Mouse (Mus musculus): ENCODE data around the gene Msh2. TPM values are rescaled to one million over a fixed set of nuclear protein-coding genes. Genes with fewer than 3 reads are reported as not detected.
"Not testable (repeated sequence)": the region's sequence is repeated elsewhere in the genome, so short reads cannot be mapped to it uniquely, and the experiment has no call there.

Msh2 gene
- total and polyA plus RNA-seq, 2 experiments from 2014 or later: 24.5 to 45.3 TPM

- Histone ChIP-seq H3K4me1 (ENCODE audit: insufficient read depth, low read length) (no peaks in the 10 kb centered on the region), H3K27ac (no peak overlapping the region), H3K4me3 (ENCODE audit: low read length) (no peak overlapping the region), H3K27me3 (ENCODE audit: insufficient read depth, low read length) (peaks cover 11% of the 10 kb centered on the region; the same call in 1 of the 2 replicates), H3K9me3 (ENCODE audit: low read length) (no peaks in the 10 kb centered on the region), H3K9ac (replicated peaks; ENCODE audit: low read length) (no peak overlapping the region), H3K4me2 (ENCODE audit: low read depth, low read length) (no peak overlapping the region), H3K36me3 (ENCODE audit: insufficient read depth, low read length) (no peaks in the 10 kb centered on the region)
- DNase-seq (ENCODE audit: low spot score) (no peak), ATAC-seq (no peak)
- WGBS: 74% methylated on average over 12 of the region's 12 CpGs
- no peak for TF ChIP-seq CTCF (IDR thresholded peaks at IDR 0.05; ENCODE audit: low read depth)
These were observed 31.1 kb upstream of the Msh2 start for GRCm38 (mm10) chr17:87641006-87641405.

GRCm38 (mm10) chr17:87642744-87643143 is 29.4 kb upstream of the Msh2 start:
- DNase-seq (ENCODE audit: low spot score): no peak
- Histone ChIP-seq H3K27ac (no peak overlapping the region), H3K9ac (replicated peaks; ENCODE audit: low read length) (no peak overlapping the region), H3K4me2 (ENCODE audit: low read depth, low read length) (no peak overlapping the region), H3K27me3 (ENCODE audit: insufficient read depth, low read length) (no peaks in the 10 kb centered on the region; the same call in 1 of the 2 replicates), H3K4me3 (ENCODE audit: low read length) (no peak overlapping the region), H3K9me3 (ENCODE audit: low read length) (no peaks in the 10 kb centered on the region), H3K4me1 (ENCODE audit: insufficient read depth, low read length) (no peaks in the 10 kb centered on the region), H3K36me3 (ENCODE audit: insufficient read depth, low read length) (no peaks in the 10 kb centered on the region)
- 92% methylated on average over 8 of the region's 8 CpGs for WGBS
- ATAC-seq: no peak
- TF ChIP-seq CTCF (IDR thresholded peaks at IDR 0.05; ENCODE audit: low read depth): no peak

DNA sequence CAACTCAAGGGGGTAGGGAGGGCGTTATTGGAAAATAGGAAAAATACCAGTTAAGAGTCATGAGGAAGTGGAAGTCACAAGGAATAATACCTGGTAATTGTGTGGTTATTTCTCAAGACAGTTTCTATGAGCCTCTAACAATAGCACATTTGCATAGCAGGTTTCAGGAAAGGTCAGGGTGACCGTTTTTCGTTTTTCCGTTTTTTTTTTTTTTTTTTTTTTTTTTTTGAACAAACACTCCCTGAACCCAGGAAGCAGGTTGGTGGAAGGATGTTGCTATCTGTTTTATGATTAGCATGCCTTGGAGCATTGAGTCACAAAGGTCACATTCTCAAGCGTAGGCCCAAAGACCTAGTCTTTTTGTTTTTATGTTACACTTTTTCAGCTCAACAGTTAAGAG is 16.5 kb upstream of the Msh2 start:
- not testable (repeated sequence) for H3K4me2 ChIP-seq (ENCODE audit: low read depth, low read length); ATAC-seq; H3K36me3 ChIP-seq (ENCODE audit: insufficient read depth, low read length); H3K4me1 ChIP-seq (ENCODE audit: insufficient read depth, low read length); H3K9me3 ChIP-seq (ENCODE audit: low read length); H3K4me3 ChIP-seq (ENCODE audit: low read length); H3K9ac ChIP-seq (replicated peaks; ENCODE audit: low read length); H3K27ac ChIP-seq; DNase-seq (ENCODE audit: low spot score); H3K27me3 ChIP-seq (ENCODE audit: insufficient read depth, low read length)
- 97% methylated on average over 5 of the region's 5 CpGs for WGBS

GRCm38 (mm10) chr17:87661958-87662573 is 10.1 kb upstream of the Msh2 start:
- not testable (repeated sequence) for H3K27ac ChIP-seq; H3K4me2 ChIP-seq (ENCODE audit: low read depth, low read length); H3K4me3 ChIP-seq (ENCODE audit: low read length); H3K9ac ChIP-seq (replicated peaks; ENCODE audit: low read length); H3K27me3 ChIP-seq (ENCODE audit: insufficient read depth, low read length); ATAC-seq; DNase-seq (ENCODE audit: low spot score); H3K4me1 ChIP-seq (ENCODE audit: insufficient read depth, low read length); H3K36me3 ChIP-seq (ENCODE audit: insufficient read depth, low read length); H3K9me3 ChIP-seq (ENCODE audit: low read length)
- WGBS: 83% methylated on average over 9 of the region's 9 CpGs

DNA sequence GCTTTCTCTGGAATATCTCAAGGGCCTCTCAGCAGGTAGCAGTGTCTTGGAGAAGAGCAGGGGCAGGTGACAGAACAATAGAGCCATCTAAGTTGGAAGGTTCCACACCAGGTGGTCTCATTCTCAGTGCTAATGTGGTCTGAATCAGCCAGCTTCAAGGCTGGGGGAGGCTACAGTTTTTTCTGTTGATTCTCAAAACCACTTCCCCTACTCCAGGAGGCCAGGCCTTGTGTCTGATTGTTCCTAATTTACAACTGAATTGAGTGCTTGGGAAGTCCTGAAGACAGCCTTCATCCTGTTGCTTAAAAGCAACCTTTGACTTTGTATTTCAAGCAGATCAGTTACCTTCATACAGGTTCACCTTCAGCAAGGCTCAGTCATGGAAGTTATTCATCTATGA is 7.9 kb upstream of the Msh2 start:
- Histone ChIP-seq H3K9me3 (ENCODE audit: low read length) (no peaks in the 10 kb centered on the region), H3K27ac (no peak overlapping the region), H3K27me3 (ENCODE audit: insufficient read depth, low read length) (no peaks in the 10 kb centered on the region), H3K36me3 (ENCODE audit: insufficient read depth, low read length) (no peaks in the 10 kb centered on the region), H3K4me2 (ENCODE audit: low read depth, low read length) (no peak overlapping the region), H3K9ac (replicated peaks; ENCODE audit: low read length) (no peak overlapping the region), H3K4me3 (ENCODE audit: low read length) (no peak overlapping the region), H3K4me1 (ENCODE audit: insufficient read depth, low read length) (no peaks in the 10 kb centered on the region)
- no peak for DNase-seq (ENCODE audit: low spot score)
- no peak for ATAC-seq
- no peak for TF ChIP-seq CTCF (IDR thresholded peaks at IDR 0.05; ENCODE audit: low read depth)

GRCm38 (mm10) chr17:87665066-87665822 is 6.9 kb upstream of the Msh2 start:
- Histone ChIP-seq H3K9me3 (ENCODE audit: low read length) (no peaks in the 10 kb centered on the region), H3K4me3 (ENCODE audit: low read length) (no peak overlapping the region), H3K27ac (no peak overlapping the region), H3K36me3 (ENCODE audit: insufficient read depth, low read length) (no peaks in the 10 kb centered on the region), H3K4me2 (ENCODE audit: low read depth, low read length) (no peak overlapping the region), H3K9ac (replicated peaks; ENCODE audit: low read length) (no peak overlapping the region), H3K4me1 (ENCODE audit: insufficient read depth, low read length) (no peaks in the 10 kb centered on the region), H3K27me3 (ENCODE audit: insufficient read depth, low read length) (no peaks in the 10 kb centered on the region)
- ATAC-seq (0 out of 2 replicates have a peak, but pooled peaks have one; percentile 29), DNase-seq (ENCODE audit: low spot score) (peak; percentile 71)
- TF ChIP-seq CTCF (IDR thresholded peaks at IDR 0.05; ENCODE audit: low read depth): peak; percentile 96
- whole genome bisulfite sequencing: 82% methylated on average over 10 of the region's 10 CpGs
